Mouse (Mus musculus): ENCODE data around the gene Prss36.

The Prss36 gene

DNA sequence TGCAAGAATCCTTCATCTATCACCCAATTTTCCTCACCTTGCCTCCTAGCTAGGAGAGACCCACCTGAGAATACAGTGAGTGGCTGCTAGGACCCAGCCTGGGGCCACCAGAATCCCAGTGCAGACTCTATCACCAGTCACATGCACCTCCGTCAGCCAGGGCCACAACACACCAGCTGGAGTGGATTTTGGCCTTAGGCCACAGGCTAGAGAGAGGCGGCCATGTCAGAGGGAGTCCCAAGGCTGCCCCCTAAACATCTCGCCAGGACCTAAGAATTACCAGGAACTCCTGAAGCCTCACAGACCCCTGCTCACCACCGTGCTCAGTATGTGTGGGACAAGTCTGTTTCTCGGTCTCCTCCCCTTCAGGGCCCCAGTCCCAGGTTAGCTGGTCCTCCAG lies 12.4 kb downstream of the Prss36 start:
- DNase-seq = no peak

DNA sequence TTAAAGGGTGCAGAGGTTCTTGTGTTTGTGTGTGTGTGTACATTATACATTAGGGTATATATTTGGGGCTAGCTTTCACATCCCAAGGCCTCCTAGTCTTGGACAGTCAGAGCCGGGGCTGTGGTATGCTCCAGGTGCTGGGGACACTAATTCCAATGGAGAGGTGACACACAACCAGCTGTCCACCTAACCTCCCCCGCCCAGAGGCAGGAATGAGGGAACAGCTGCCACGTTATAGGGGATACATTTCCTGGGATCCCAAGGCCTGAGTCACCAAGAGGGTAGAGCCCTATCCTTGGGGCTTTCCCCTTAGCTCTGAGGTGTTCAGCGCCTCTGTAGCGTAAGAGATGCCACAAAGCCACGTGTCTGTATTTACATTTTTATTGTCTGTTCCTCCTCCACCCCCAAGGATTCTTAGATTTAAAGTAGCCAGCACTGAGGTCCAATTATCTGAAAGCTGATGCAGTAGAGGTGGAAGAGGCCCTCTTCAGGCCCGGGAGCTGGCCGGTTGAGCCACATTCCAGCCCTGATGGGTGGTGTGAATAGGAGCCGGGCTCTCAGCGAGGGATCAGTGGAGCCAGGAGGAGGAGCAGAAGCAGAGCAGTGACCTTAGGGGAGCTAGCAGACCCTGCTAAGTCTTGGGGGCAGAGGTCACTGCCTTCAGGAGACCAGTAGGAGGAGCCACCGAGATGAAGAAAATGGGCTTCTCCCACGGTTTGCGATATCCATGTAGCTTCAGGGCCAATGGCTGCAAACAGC lies 14.1 kb downstream of the Prss36 start:
- peak; percentile 66 to 70 for DNase-seq

DNA sequence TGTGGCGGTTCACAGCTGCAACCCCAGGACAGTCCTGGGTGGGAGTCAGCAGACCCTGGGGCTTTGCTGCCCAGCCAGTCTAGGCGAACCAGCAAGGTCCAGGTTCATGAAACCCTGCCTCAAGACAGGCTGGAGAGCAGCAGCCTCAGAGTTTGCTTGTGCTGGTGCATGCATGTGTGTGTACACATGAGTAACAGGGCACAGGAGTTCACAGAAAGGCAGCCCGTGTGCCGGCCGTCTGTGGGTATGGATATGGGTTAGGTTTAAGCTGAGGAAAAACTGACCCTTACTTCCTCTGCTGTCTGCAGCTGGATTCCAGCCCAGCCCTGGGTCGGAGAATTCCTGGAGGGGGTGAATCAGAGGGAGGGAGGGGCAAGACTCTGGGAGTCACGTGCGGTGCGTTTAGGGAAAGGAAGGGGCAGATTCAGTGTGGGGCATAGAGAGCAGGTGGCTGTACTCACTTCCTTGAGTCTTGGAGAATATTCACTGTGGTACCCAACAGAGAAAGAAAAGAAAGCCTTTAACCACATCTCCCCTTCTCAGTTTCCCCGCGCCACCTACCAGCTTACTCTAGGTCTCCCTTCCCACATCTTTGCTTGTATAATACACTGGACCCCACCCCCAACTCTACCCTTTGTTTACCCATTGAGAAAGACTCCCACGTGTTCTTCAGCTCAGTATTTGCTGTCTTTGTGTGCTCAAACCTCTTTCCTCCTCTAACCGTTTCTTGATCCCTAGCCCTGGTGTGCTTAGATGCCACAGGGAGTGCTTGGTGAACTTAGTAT lies 15.0 kb downstream of the Prss36 start:
- DNase-seq = peak; percentile 83 to 85

DNA sequence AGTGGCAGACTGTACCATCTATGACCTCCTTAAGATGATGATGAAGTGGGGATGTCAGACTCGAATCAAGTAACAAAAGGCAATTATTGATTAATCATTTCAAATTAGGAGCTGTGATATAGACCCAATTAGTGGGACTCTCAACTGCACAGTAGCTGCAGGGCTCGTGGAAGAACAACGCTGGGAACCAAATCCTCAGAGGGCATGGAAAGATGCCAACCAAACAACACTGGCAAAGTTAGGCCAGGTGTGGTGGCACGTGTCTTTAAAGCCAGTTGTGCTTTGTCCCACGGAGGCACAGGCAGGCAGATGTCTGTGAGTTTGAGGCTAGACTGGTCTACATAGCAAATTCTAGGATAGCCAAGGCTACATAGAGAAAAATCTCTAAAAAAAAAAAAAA lies 15.9 kb downstream of the Prss36 start:
- peak in 1 of 2 experiments; percentile 29 for DNase-seq

DNA sequence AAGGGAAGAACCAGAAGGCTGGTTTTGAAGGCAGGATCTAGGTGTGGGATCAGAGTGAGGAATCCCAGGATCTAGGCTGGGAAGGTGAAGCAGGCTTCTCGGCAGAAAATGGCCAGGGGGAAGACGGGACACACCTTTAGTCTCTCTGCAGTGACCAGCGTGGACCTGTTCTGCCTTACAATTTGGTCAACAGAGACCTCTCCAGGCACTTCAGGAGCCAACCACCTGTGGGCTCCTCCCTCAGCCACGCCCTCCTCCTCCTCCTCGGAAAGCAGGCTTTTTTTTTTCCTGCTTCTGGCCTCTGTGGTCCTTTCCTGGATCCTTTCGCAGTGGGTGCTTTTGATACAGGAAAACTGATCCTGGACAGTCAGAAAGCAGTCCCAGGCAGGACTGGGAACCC lies 16.6 kb downstream of the Prss36 start, which contains the start of gene Prss8:
TSS of gene Prss8 (minus strand) at position 182 of the 400 bp plus-strand sequence.
- DNase-seq = peak; percentile 94 to 95

DNA sequence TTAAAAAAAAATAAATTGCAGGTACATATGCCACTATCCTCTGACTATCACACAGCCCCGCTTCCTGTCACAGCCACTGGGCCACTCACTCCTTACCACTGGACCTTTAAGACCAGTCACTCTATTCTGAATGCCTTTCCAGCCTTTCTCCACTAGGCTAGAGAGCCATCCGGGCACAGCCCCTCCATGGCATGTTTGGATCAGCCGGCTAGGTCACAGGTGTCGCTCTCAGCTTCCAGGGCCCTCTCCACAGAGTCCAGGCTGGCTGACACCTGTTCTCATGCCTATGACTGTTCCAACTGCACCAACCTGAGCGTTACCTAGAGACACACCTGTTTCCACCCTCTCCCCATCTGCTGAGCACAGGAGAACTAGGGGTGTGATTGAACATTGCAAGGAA lies 17.9 kb downstream of the Prss36 start:
- peak; percentile 58 to 59 for DNase-seq

DNA sequence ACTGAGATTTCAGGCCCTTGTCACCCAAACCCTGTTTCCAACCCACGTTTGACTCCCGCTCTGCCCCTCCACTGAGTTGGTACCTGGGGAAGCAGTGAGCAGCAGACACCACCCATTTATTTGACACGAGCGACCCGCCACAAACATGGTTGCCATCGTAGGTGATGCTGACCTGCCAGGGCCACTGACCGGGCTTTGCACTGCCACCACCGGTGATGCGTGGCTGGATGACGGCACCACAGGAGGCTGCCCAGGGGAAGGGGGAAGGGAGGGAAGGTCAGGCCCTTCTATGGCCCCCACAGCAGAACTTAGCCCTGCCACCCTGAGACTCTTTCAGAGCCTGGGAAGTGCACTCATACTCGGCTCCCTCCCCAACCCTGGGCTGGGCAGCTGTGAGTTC lies 18.8 kb downstream of the Prss36 start:
- DNase-seq = peak in 1 of 2 experiments; percentile 69

DNA sequence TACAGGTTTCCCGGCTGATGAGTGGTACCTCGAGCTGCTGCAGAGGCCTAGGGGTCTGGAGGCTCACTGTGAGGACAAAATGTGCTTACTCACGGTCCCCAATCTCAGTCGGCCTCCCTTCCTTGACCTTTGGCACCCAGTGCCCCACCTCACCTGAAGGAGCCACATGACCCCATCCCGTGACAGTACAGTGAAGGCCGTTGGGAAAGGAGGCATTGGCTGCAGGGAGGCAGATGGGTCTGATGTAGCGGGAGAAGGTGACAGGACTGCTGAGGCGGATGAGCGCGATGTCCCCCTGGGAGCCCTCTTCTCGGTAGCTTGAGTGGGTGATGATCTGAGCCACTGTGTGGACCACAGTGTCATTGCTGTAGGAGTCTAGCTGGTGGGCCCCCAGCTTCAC lies 19.7 kb downstream of the Prss36 start:
- DNase-seq = peak; percentile 86 to 89

DNA sequence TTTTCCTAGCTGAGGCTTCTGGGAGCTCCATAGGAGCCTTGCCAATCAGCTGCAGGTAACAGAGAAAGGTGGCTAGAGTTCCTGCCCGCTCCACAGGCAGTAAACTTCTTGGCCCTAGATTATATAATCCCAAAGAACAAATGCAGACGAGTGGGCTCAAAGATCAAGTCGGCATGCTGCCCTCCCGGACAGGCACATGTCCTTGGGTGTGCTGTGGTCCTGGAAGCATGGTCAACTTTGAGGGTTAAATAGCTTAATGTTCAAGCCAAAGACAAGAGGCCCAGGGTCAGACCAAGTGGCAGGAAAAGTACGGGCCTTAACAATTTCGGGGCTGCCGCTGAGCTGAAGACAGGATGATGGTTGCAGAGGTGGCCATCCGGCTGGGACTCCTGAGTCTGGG lies 20.5 kb downstream of the Prss36 start:
- peak; percentile 80 to 91 for DNase-seq

DNA sequence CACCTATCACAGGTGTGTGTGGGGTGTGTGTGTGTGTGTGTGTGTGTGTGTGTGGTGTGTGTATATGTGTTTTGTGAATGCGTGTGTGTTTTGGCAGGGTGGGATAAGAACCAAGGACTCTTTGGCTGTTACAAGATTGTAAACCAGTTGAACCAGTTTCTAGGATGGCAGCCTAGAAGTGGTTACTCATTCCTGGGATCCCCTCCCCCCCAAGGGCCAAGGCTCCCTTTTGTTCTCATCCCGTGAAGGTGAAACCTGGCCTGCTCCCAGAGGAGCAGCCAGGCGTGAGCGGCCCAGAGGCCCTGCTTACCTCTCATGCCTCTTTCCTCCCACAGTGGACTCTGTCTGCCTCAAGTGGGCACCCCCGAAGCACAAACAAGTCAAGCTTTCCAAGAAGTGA lies 21.3 kb downstream of the Prss36 start:
- peak; percentile 93 to 94 for DNase-seq

DNA sequence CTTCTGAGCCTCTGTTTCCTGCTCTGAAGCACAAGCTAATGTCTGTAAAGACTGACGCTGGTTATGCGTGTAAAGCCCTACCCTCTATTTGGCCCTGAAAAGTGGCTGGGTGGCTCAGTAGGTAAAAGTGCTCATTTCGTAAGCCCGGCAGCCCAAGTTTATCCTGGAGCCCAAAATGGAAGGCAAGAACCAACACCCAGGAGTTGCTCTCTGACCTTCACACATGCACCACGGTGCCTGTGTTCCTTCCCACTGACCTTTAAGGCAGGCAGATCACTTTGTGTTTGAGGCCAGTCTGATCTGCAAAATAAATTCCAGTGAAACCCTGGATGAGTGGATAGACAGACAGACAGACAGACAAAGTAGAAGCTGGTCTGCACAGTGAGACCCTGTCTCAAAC lies 22.8 kb downstream of the Prss36 start:
- peak in 1 of 2 experiments; percentile 39 for DNase-seq

DNA sequence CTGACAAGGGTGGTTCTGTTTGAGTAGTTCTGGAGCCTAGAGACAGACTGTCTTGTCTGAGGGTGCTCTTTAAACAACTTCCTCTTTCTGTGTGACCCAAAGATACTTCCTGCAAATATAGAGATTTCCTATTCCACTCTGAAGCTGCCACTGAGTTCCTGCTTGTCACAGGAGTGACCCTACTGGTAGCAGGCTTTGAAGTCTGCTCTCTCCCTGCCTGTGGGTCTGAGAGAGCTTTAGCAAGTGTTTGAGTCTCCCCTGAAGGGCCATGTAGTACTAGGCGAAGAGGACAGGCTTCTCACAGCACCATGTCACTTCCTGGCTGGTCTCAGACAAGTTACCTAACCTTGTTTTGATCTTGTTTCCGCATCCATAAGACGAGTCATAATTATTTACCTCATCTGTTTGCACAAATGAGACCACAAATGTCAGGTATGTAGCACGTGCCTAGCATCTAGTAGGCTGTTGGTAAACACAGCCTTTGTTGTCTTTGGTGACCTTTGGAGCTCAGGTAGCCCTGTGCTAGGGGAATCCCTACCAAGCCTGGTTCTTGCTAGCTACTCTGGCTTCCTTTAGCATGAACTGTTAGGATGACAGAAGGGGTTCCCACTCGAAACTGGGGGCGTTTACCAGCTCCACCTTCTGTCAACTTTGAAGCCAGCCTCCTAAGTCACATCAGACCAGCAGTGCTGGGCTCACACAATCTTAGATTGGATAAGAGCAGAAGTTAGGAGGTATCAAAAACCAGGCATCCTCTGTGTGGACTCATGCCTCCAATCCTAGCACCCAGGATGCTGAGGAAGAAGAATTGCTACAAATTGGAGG lies 23.9 kb downstream of the Prss36 start:
- no peak for DNase-seq

DNA sequence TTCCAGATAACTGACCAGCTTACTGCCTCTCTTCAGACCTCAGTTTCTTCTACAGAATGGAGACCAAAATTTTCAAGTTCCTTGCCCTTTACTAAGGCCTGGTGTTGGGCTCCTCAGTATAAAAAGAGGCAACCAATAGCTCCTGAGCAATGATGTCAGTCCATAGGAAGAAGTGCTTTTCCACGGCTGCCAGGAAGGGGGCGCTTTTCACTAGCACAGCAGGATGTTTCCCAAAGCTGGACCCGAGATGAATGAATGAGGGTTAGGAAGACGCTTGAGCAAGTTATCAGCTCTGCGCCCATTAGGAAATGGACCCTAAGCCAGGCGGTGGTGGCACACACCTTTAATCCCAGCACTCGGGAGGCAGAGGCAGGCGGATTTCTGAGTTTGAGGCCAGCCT lies 25.0 kb downstream of the Prss36 start:
- DNase-seq = peak; percentile 59 to 77

DNA sequence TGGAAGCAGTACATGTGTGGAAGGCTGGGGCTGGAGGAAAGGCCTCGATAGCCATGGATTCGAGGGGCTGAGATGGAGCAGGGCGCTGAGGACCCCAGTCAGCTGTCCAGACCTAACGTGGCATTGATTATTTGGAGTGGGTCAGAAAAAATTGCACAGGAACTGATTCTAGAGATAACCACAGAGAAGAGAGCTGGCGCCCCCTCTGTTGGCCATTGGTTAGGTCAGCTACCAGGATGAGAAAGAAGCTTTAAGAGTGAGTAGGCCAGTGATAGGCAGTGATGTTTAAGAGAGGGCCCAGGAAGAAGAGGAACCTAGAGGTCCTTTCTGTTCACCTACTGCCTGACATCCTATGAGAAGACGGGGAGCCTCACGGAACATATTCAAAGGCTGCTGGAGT lies 27.2 kb downstream of the Prss36 start:
- peak in 1 of 2 experiments; percentile 72 for DNase-seq

DNA sequence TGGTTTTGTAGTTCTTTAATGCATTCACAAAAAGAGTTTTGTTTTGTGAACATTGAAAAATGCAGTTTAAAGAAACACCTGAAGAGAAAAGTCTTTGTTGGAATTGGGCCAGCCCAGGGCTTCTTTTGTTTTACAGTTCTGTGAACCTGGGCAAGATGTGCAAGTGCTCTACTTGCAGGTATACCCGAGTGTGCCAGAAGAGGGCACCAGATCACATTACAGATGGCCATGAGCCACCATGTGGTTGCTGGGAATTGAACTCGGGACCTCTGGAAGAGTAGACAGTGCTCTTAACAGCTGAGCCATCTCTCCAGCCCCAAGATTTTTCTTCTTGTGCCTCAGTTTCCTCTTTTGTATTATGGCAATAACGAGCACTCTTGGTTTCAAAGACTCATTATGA lies 28.3 kb downstream of the Prss36 start:
- peak; percentile 68 to 87 for DNase-seq

DNA sequence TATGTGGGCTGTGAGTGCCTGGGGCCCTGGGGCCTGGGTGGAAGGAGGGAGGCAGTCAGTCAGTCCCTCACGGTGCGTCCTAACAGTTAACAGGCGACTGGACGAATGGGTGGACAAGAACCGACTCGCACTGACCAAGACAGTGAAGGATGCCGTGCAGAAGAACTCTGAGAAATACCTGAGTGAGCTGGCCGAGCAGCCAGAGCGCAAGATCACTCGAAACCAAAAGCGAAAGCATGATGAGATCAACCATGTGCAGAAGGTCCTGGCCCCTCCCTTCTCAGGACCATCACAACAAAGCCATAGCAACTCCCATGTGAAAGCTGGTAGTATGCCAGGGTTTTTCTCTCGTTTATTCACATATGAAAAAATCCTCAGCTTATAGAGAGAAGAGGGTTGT lies 31.2 kb downstream of the Prss36 start:
- DNase-seq = no peak

DNA sequence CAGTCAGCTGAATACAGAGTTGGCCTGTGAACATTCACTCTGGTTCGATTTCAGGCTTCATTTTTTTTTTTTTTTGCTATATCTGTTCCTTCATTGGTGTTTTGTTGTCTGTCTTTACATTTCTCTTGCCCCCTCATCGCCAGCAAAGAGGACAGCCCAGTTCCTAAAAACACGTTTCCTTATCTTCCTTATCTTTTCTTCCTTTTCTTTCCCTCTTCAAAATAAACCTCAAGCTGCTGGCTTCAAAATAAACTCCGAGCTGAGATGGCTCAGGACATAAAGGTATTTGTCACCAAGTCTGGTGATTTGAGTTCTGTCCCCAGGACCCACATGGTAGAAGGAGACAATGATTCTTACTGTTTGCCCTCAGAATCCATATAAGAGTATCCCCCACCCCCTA lies 33.6 kb downstream of the Prss36 start:
- DNase-seq = no peak

DNA sequence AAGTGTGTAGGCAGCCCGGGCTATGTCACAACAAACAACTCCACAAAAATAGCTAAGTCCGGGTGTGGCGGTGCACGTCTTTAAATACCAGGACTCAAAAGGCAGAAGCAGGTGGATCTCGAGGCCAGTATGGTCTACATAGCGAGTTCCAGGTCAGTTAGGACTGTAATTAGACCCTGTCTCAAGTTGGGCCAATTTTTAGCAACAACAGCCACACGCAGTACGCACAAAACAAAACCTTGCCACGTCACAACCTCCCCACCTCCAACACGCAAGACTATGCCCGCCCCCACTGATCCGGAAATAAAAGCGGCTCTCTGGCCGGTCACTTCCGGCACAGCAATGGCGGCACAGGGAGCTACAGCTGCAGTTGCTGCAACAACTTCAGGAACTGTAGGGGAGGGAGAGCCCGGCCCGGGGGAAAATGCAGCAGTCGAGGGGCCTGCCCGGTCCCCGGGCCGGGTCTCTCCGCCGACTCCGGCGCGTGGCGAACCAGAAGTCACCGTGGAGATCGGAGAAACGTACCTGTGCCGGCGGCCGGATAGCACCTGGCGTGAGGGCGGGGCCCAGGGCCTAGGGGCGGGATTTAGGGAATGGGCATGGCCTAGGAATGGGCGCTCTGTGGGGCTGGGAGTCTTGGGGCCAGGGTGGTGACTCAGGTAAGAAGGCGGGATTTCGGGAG lies 34.2 kb downstream of the Prss36 start, which contains the start of gene Kat8:
TSS of gene Kat8 (plus strand) at position 327 of the 682 bp plus-strand sequence.
- DNase-seq = peak; percentile 95

DNA sequence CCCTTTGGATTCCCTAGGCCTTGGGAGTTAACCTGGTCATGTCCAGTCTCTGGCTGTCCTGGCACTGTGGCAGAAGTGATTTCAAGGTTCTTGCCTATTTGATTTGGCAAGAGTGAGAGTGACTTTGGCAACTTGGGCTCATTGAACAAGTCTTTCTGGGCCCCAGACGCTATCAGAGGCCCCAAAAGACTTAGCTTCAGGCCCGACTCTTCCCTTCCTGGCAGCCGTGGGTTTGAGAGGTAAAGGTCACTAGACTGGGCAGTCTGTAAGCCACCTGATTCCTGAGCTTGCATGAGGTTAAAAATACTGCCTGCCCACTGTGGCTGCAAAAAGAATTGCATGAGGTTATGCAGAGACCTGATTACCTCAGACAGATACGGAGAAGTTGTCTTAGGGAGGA lies 37.9 kb downstream of the Prss36 start:
- peak in 1 of 2 experiments; percentile 42 for DNase-seq

DNA sequence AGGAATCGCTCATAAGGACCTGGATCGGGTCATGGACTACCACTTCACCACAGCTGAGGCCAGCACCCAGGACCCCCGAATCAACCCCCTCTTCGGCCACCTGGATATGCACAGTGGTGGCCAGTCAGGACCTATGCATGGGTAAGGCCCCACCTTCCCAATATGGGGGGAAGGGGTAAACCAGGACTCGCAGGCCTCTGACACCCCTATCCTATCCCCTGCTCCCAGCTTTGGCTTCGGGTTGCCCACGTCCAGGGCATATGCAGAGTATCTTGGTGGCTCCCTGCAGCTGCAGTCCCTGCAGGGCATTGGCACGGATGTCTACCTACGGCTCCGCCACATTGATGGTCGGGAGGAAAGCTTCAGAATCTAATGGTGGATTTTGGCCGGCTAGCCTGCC lies 38.6 kb downstream of the Prss36 start:
- DNase-seq = no peak

DNA sequence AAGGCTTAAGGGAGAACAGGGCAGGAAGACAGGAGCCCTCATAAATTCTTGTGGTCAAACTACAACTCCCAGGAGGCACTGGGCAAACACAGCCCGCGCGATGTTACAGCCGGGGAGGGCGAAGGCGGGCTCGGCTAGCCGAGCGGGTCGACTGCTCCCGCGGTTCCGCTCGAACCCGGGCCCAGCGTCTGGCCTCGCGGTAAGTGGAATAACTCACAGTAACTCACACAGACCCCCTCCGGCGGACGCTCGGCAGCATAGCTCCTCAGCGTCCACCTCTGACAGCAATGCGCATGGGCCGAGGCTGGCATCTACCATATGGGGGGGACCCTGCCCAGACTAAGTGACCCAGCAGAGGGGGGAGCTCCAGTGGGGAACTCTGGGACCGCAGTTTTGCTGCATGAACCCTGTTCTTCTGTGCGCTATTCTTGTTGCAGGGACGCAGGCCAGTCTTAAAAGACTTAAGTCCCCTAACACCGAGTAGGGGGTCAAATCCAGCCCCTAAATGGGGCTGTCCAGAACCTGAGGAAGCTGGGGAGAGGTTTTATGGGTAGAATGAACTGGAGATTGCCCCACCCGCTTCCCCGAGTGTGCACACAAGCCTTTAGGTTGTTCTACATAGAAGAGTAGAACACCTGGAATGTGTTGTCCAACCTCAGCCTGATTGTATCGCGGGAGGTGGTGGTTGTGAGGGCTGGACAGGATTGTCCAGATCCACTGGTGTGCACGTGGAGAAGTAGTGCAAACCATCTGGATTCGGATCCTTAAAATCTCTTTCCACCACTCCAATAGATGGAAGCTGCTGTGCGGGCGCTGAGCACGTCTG lies 42.3 kb downstream of the Prss36 start, which contains the start of gene Bckdk:
TSS of gene Bckdk (plus strand) at position 112 of the 826 bp plus-strand sequence.
- DNase-seq = peak; percentile 84 to 86

Data from kidney, postnatal 36 days (tissue).